In the genomic region with DNA sequence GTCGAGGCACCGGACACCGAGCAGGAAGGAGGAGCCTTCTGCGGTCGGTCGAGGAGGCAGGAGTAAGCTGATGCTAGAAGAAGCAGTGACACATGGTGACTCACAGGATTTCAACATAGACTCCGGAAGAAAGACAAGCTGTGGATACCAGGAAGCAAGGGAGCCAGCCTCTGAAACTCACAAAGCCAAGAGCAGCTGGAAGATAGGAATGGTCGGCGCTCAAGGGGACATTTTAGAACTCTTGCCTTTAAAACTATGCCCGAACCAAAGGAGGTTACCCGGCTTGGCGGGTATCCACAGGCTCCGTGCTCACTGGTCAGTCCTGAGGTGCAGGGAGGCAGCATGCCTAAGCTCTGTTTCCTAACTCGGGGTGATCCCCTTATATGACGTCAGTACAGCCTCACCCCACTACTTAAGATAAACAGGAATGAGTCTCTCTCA, we compare ENCODE assay signal across 7 mouse cellular contexts.
DNase-seq lines count a peak whose midpoint lies in the region; ATAC-seq and TF ChIP-seq lines count a peak whose summit lies in the region.

No protein-coding gene starts in this region.

- no peaks in the 10 kb centered on the region for H3K36me3 ChIP-seq in liver, embryonic 14.5 days (replicated peaks; ENCODE audit: control insufficient read depth, insufficient read depth, low read depth)
- no peaks in the 10 kb centered on the region for H3K36me3 ChIP-seq in stomach, postnatal 0 days (ENCODE audit: control insufficient read depth, insufficient read depth, low read length)

- TF ChIP-seq CTCF in liver, embryonic 14.5 days (IDR thresholded peaks at IDR 0.05; ENCODE audit: low read depth) = no peak
- TF ChIP-seq CTCF in stomach, postnatal 0 days (IDR thresholded peaks at IDR 0.05; ENCODE audit: low read depth) = no peak
- no peak for TF ChIP-seq CTCF in layer of hippocampus, adult 2 months (conservative IDR thresholded peaks at IDR 0.05)

- H3K4me3 ChIP-seq in liver, embryonic 14.5 days (ENCODE audit: insufficient read depth in 1 of 2, low read depth in 2 of 2, low read length in 2 of 2) = no peak overlapping the region
- H3K4me3 ChIP-seq in stomach, postnatal 0 days (ENCODE audit: low read depth, low read length) = 0 out of 2 replicates have a peak overlapping the region, but pooled peaks have one; percentile 15
- H3K4me3 ChIP-seq in layer of hippocampus, adult 2 months = no peak overlapping the region; the same call in 1 of the 2 replicates

- no peak overlapping the region for H3K9ac ChIP-seq in liver, embryonic 14.5 days (replicated peaks)
- H3K9ac ChIP-seq in stomach, postnatal 0 days (ENCODE audit: low read length) = no peak overlapping the region

- WGBS in liver, embryonic 14.5 days (ENCODE audit: insufficient replicate concordance) = 22% methylated on average over 15 of the region's 15 CpGs
- WGBS in stomach, postnatal 0 days = 40% methylated on average over 15 of the region's 15 CpGs

- no peak overlapping the region for H3K27ac ChIP-seq in liver, embryonic 14.5 days
- peak overlapping the region; percentile 89 for H3K27ac ChIP-seq in stomach, postnatal 0 days (replicated peaks)
- H3K27ac ChIP-seq in layer of hippocampus, adult 2 months = no peak overlapping the region

- no peaks in the 10 kb centered on the region for H3K9me3 ChIP-seq in liver, embryonic 14.5 days (ENCODE audit: control insufficient read depth, low read length)
- no peaks in the 10 kb centered on the region for H3K9me3 ChIP-seq in stomach, postnatal 0 days (ENCODE audit: control insufficient read depth, low read length)

- peak; percentile 86 for DNase-seq in adrenal gland, adult 2 months
- DNase-seq in c-Kit-positive CD71-negative TER-119-negative erythroid progenitor cells, embryonic 14.5 days (ENCODE audit: low read depth) = peak; percentile 65
- DNase-seq in heart, postnatal 36 days = peak; percentile 56 to 73
- peak in 1 of 3 experiments; percentile 33 for DNase-seq in liver, embryonic 14.5 days (ENCODE audit: low read depth in 3 of 3, low spot score in 3 of 3)
- DNase-seq in stomach, postnatal 0 days (ENCODE audit: low spot score) = no peak
- no peak for DNase-seq in spleen, adult 18-20 months
- no peak for DNase-seq in layer of hippocampus, adult 2 months (ENCODE audit: low spot score in 2 of 2)

- TF ChIP-seq EP300 in liver, embryonic 14.5 days (IDR thresholded peaks at IDR 0.05; ENCODE audit: low read depth) = no peak
- no peak for TF ChIP-seq EP300 in stomach, postnatal 0 days (optimal IDR thresholded peaks at IDR 0.05)

- H3K4me2 ChIP-seq in liver, embryonic 14.5 days (ENCODE audit: low read depth) = no peak overlapping the region; the same call in 1 of the 2 replicates
- H3K4me2 ChIP-seq in stomach, postnatal 0 days (replicated peaks; ENCODE audit: low read depth) = peak overlapping the region; percentile 40

- H3K27me3 ChIP-seq in liver, embryonic 14.5 days (ENCODE audit: control insufficient read depth, insufficient read depth, low read length) = no peaks in the 10 kb centered on the region
- H3K27me3 ChIP-seq in stomach, postnatal 0 days (ENCODE audit: control insufficient read depth, insufficient read depth, low read length) = no peaks in the 10 kb centered on the region

- intact Hi-C loops in heart, postnatal 36 days (cut with DNase I) = loop anchor here (2.0 to 5.0 kb wide), 4 partner anchors 21 to 551 kb away; partner anchors contain the start of gene Itgb6

- peaks cover 0 to 5% of the 10 kb centered on the region in 2 experiments; a peak in 2 of 4 replicates for H3K4me1 ChIP-seq in liver, embryonic 14.5 days (replicated peaks; ENCODE audit: control insufficient read depth in 2 of 2, insufficient read depth in 2 of 2, low read length in 1 of 2)
- 0 out of 2 replicates have a peak, but pooled peaks cover 2% of the 10 kb centered on the region for H3K4me1 ChIP-seq in stomach, postnatal 0 days (replicated peaks; ENCODE audit: control insufficient read depth, insufficient read depth)

- ATAC-seq in liver, embryonic 14.5 days (ENCODE audit: insufficient read depth) = peak; percentile 45; the same call in 1 of the 2 replicates
- peak; percentile 89 for ATAC-seq in stomach, postnatal 0 days (ENCODE audit: low FRiP score, low TSS enrichment)

Comparison
In these comparisons a context has a peak if more than half of its experiments do, and no peak if none do; other contexts are left out.
1. DNase-seq: peak in adrenal gland, adult 2 months (single experiment), c-Kit-positive CD71-negative TER-119-negative erythroid progenitor cells, embryonic 14.5 days (single experiment) and heart, postnatal 36 days (2 of 2); none in stomach, postnatal 0 days (single experiment), spleen, adult 18-20 months (0 of 2) and layer of hippocampus, adult 2 months (0 of 2).